ENCODE assay signal across 18 mouse cellular contexts in genomic region chr11:118225862-118226261, GRCm38 (mm10). TPM values are rescaled to one million over a fixed set of nuclear protein-coding genes. Genes with fewer than 3 reads are reported as not detected.
A peak's percentile ranks its signal among the peaks of the same experiment; 100 is the strongest.
DNase-seq lines count a peak whose midpoint lies in the region; ATAC-seq and TF ChIP-seq lines count a peak whose summit lies in the region.
"Had no signal": no experiment of that assay in that cellular context is flagged by ENCODE, and none has a peak within 500 bp of the region (broad histone marks: within the 10 kb centered on the region; RNA-seq: fewer than 3 reads in every experiment).

No protein-coding gene starts in this region.

- peak overlapping the region; percentile 84 for H3K27ac ChIP-seq in limb, embryonic 12.5 days
- no peak overlapping the region; the same call in 1 of the 2 replicates for H3K27ac ChIP-seq in limb, embryonic 10.5 days
- peak overlapping the region; percentile 31 for H3K27ac ChIP-seq in brown adipose tissue, adult 24 weeks (replicated peaks; ENCODE audit: low read depth, low read length)
- H3K27ac ChIP-seq in hindbrain, embryonic 10.5 days = no peak overlapping the region; the same call in 1 of the 2 replicates
- H3K27ac ChIP-seq in left cerebral cortex, adult 2 months = no peak overlapping the region
- H3K27ac ChIP-seq: heart, embryonic 15.5 days; liver, embryonic 14.5 days; midbrain, embryonic 12.5 days; neural tube, embryonic 13.5 days had no signal

- no peak for DNase-seq in limb, embryonic 10.5 days (ENCODE audit: low spot score)
- peak; percentile 57 for DNase-seq in thymus, postnatal 0 days (ENCODE audit: low spot score)
- DNase-seq in hindbrain, embryonic 10.5 days (ENCODE audit: low spot score) = no peak
- DNase-seq in frontal cortex, postnatal 25 days (ENCODE audit: low spot score in 2 of 2) = no peak
- no peak for DNase-seq in left cerebral cortex, adult 2 months (ENCODE audit: extremely low spot score in 1 of 2, low spot score in 2 of 2)
- DNase-seq: cerebellum, adult 8-10 months; kidney, adult 2 months; kidney, postnatal 14 days had no signal

- 45% methylated on average over 1 of the region's 1 CpGs for WGBS in limb, embryonic 12.5 days
- WGBS in limb, embryonic 10.5 days = 69% methylated on average over 1 of the region's 1 CpGs
- 76% methylated on average over 1 of the region's 1 CpGs for WGBS in hindbrain, embryonic 10.5 days

- no peak overlapping the region for H3K4me2 ChIP-seq in limb, embryonic 12.5 days
- H3K4me2 ChIP-seq: embryonic facial prominence, embryonic 13.5 days; heart, embryonic 15.5 days; midbrain, embryonic 12.5 days; neural tube, embryonic 13.5 days had no signal

- H3K9me3 ChIP-seq in limb, embryonic 12.5 days = no peaks in the 10 kb centered on the region
- no peaks in the 10 kb centered on the region for H3K9me3 ChIP-seq in limb, embryonic 10.5 days (replicated peaks)
- H3K9me3 ChIP-seq in hindbrain, embryonic 10.5 days = no peaks in the 10 kb centered on the region
- H3K9me3 ChIP-seq: embryonic facial prominence, embryonic 13.5 days; G1E; heart, embryonic 15.5 days; midbrain, embryonic 12.5 days; neural tube, embryonic 13.5 days had no signal

- H3K36me3 ChIP-seq in limb, embryonic 12.5 days = 0 out of 2 replicates have a peak, but pooled peaks cover 4% of the 10 kb centered on the region
- H3K36me3 ChIP-seq in limb, embryonic 10.5 days = no peaks in the 10 kb centered on the region
- H3K36me3 ChIP-seq in hindbrain, embryonic 10.5 days = no peaks in the 10 kb centered on the region
- H3K36me3 ChIP-seq: embryonic facial prominence, embryonic 13.5 days; G1E; heart, embryonic 15.5 days; midbrain, embryonic 12.5 days; neural tube, embryonic 13.5 days had no signal

- H3K4me3 ChIP-seq in limb, embryonic 12.5 days (replicated peaks) = no peak overlapping the region
- no peak overlapping the region for H3K4me3 ChIP-seq in limb, embryonic 10.5 days
- H3K4me3 ChIP-seq in brown adipose tissue, adult 24 weeks (ENCODE audit: insufficient read depth, low read depth, low read length) = no peak overlapping the region
- H3K4me3 ChIP-seq in hindbrain, embryonic 10.5 days = no peak overlapping the region
- no peak overlapping the region for H3K4me3 ChIP-seq in left cerebral cortex, adult 2 months
- H3K4me3 ChIP-seq: embryonic facial prominence, embryonic 13.5 days; heart, embryonic 15.5 days; midbrain, embryonic 12.5 days; neural tube, embryonic 13.5 days had no signal

- TF ChIP-seq CTCF in left cerebral cortex, adult 2 months (IDR thresholded peaks at IDR 0.05) = no peak

- H3K4me1 ChIP-seq in limb, embryonic 12.5 days (replicated peaks) = peaks cover 39% of the 10 kb centered on the region
- peaks cover 31% of the 10 kb centered on the region for H3K4me1 ChIP-seq in limb, embryonic 10.5 days
- peaks cover 57% of the 10 kb centered on the region for H3K4me1 ChIP-seq in brown adipose tissue, adult 24 weeks (ENCODE audit: control insufficient read depth, insufficient read depth, insufficient read length, low read length)
- peaks cover 18% of the 10 kb centered on the region for H3K4me1 ChIP-seq in hindbrain, embryonic 10.5 days (replicated peaks)

- no peaks in the 10 kb centered on the region for H3K27me3 ChIP-seq in limb, embryonic 12.5 days
- H3K27me3 ChIP-seq in limb, embryonic 10.5 days (ENCODE audit: low read depth, poor library complexity, severe bottlenecking) = no peaks in the 10 kb centered on the region
- no peaks in the 10 kb centered on the region for H3K27me3 ChIP-seq in hindbrain, embryonic 10.5 days (ENCODE audit: insufficient read depth, poor library complexity, severe bottlenecking)
- H3K27me3 ChIP-seq: embryonic facial prominence, embryonic 13.5 days; heart, embryonic 15.5 days; midbrain, embryonic 12.5 days; neural tube, embryonic 13.5 days had no signal

- intact Hi-C loops in left cerebral cortex, adult 2 months (cut with DNase I) = loop anchor here (10.0 kb wide), 1 partner anchor 351 kb away; the partner anchor contains the start of gene Tha1

- ATAC-seq in limb, embryonic 12.5 days (ENCODE audit: insufficient number of reproducible peaks, insufficient read depth, low FRiP score, low TSS enrichment, low read depth) = no peak
- peak; percentile 31 for ATAC-seq in CD4-positive, CD25-positive, alpha-beta regulatory T cell, adult 4 months
- ATAC-seq: forebrain, embryonic 16.5 days had no signal

- H3K9ac ChIP-seq in limb, embryonic 12.5 days (replicated peaks) = no peak overlapping the region; the same call in 1 of the 2 replicates
- H3K9ac ChIP-seq: embryonic facial prominence, embryonic 13.5 days; heart, embryonic 15.5 days; liver, embryonic 14.5 days; midbrain, embryonic 12.5 days had no signal

RNA-seq across cellular contexts. Expression of gene Cyth1, which starts 22.5 kb away (rescaled TPM):
- polyA plus RNA-seq in limb, embryonic 12.5 days (2016; fragmentation: Nextera tagmentation; extraction: Ambion mirVana) = 24.5 and 26.3 TPM in 2 replicates
- 17.9 and 22.6 TPM in 2 replicates for polyA plus RNA-seq in limb, embryonic 10.5 days (2016; fragmentation: Nextera tagmentation; extraction: Ambion mirVana)
- 10 to 100 TPM; 34.7 to 59.5 TPM for polyA plus RNA-seq in CD4-positive, CD25-positive, alpha-beta regulatory T cell, adult 4 months (2017; shearing (Covaris generic))
- 37.2 and 41.9 TPM in 2 replicates for polyA plus RNA-seq in brown adipose tissue, adult 24 weeks (2012; ENCODE audit: insufficient read depth, insufficient read length, missing spikeins)
- polyA plus RNA-seq in thymus, postnatal 0 days (2015; fragmentation: Nextera tagmentation; extraction: Ambion mirVana) = 44.7 and 46.1 TPM in 2 replicates
- 13.9 and 23.0 TPM in 2 replicates for polyA plus RNA-seq in hindbrain, embryonic 10.5 days (2016; fragmentation: Nextera tagmentation; extraction: Ambion mirVana)
- total RNA-seq in left cerebral cortex, adult 2 months (2021) = 10 to 100 TPM; 65.2 to 69.3 TPM

Comparison
In these comparisons a context has a peak if more than half of its experiments do, and no peak if none do; other contexts are left out.
1. H3K27ac ChIP-seq: peak in limb, embryonic 12.5 days (single experiment) and brown adipose tissue, adult 24 weeks (single experiment); none in limb, embryonic 10.5 days (single experiment), hindbrain, embryonic 10.5 days (single experiment) and left cerebral cortex, adult 2 months (single experiment).